Mouse (Mus musculus) c-Kit-positive CD71-positive TER-119-positive erythroid progenitor cells, embryonic 14.5 days (primary cell): ENCODE measurements around the gene Olfr171.
"Not testable (repeated sequence)": the region's sequence is repeated elsewhere in the genome, so short reads cannot be mapped to it uniquely, and the experiment has no call there.

Experiments used
- DNase-seq: peaks from one replicate; pipeline ENCODE4 v3.0.0-alpha.2; 2013; ENCODE audit warnings: low spot score

The Olfr171 gene

GRCm38 (mm10) chr16:19629816-19630215, at the start of gene Olfr171:
Olfr171 (minus strand) TSS chr16:19629916.
- DNase-seq = no peak

GRCm38 (mm10) chr16:19670768-19671357, 41.1 kb upstream of the Olfr171 start:
- no peak for DNase-seq

- DNase-seq = peak; percentile 6
These were observed 36.6 kb upstream of the Olfr171 start for GRCm38 (mm10) chr16:19666312-19666711.

GRCm38 (mm10) chr16:19611782-19612181, 17.9 kb downstream of the Olfr171 start, which contains the start of gene Olfr170:
Olfr170 (minus strand) TSS chr16:19611882.
- DNase-seq = not testable (repeated sequence)

- DNase-seq = no peak
These were observed 26.6 kb downstream of the Olfr171 start for GRCm38 (mm10) chr16:19603166-19603565.
